Comparison of ENCODE assay signal across 15 mouse cellular contexts in the genomic region with DNA sequence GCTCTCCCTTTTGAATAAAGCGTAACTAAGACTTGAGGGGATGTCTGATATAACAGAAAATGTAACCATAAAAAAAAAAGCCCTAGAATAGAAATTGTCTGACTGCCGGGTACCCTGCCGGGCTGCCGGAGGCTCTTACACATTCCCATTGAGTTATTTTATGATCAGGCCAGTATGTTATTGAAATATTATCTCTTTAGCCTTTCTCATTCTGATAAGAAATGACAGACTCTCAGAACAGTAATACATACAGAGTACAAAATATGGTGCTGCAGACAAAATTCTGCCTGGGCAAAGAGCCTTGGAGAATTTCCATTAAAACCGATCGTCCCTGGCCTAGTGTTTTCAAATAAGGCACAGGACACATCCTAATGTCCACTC.
"Had no signal": no experiment of that assay in that cellular context is flagged by ENCODE, and none has a peak within 500 bp of the region (broad histone marks: within the 10 kb centered on the region; RNA-seq: fewer than 3 reads in every experiment).

No protein-coding gene starts in this region.

- ATAC-seq: inflammation-experienced regulatory T-cells, adult 6 months; intestine, postnatal 0 days; liver, postnatal 0 days had no signal

- H3K4me3 ChIP-seq: limb, embryonic 12.5 days; liver, embryonic 13.5 days; lung, embryonic 15.5 days; stomach, embryonic 15.5 days had no signal

- H3K4me1 ChIP-seq: liver, embryonic 13.5 days; lung, embryonic 15.5 days; stomach, embryonic 15.5 days had no signal

- H3K27me3 ChIP-seq: liver, embryonic 13.5 days; lung, embryonic 15.5 days; stomach, embryonic 15.5 days had no signal

- H3K36me3 ChIP-seq: limb, embryonic 12.5 days; liver, embryonic 13.5 days; lung, embryonic 15.5 days; stomach, embryonic 15.5 days had no signal

- H3K9me3 ChIP-seq: limb, embryonic 12.5 days; liver, embryonic 13.5 days; lung, embryonic 15.5 days; stomach, embryonic 15.5 days had no signal

- H3K4me2 ChIP-seq: limb, embryonic 12.5 days; liver, embryonic 13.5 days; lung, embryonic 15.5 days; stomach, embryonic 15.5 days had no signal

- H3K9ac ChIP-seq: limb, embryonic 12.5 days; liver, embryonic 13.5 days; liver, postnatal 0 days; lung, embryonic 15.5 days; stomach, embryonic 15.5 days had no signal

- DNase-seq: kidney, adult 9 months; kidney, postnatal 36 days; layer of hippocampus, adult 9-11 months; liver; liver, embryonic 13.5 days; liver, postnatal 0 days; lung, postnatal 14 days; right cerebral cortex, postnatal 14 days; thymus, postnatal 36 days had no signal

- H3K27ac ChIP-seq: kidney, postnatal 0 days; limb, embryonic 12.5 days; liver, embryonic 13.5 days; lung, embryonic 15.5 days; stomach, embryonic 15.5 days had no signal
